Mouse (Mus musculus): ENCODE data around the gene Skp2. TPM values are rescaled to one million over a fixed set of nuclear protein-coding genes. Genes with fewer than 3 reads are reported as not detected.

The Skp2 gene
- polyA plus RNA-seq, 1 experiment from 2014 or later, result 121 TPM

DNA sequence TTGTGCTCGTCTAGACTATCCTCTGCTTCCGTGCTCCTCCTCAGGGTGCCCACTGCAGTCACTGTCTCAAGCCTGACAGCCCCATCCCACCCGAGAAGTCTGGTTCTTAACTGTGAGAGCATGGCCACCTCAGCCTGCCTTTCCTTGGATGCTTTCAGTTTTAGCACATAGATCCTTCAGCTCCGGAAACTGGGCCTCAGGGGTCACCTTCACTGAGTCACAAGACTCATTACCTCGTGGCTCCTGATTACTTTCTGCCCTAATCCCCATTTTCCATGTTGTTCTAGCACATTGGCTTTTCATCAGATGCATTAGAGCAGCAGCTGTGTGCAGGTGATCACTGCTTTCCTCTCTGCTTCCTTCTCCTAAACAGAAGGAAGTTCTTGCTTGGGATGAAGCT, 67.8 kb downstream of the Skp2 start:
- Histone ChIP-seq H3K27me3 (ENCODE audit: control insufficient read depth, insufficient read depth, low read length) (no peaks in the 10 kb centered on the region), H3K9ac (ENCODE audit: low read length) (no peak overlapping the region), H3K4me1 (ENCODE audit: control insufficient read depth, insufficient read depth, low read length) (peaks cover 4% of the 10 kb centered on the region), H3K4me3 (ENCODE audit: low read depth, low read length) (no peak overlapping the region), H3K4me2 (no peak overlapping the region), H3K27ac (ENCODE audit: low read depth, low read length) (no peak overlapping the region), H3K9me3 (ENCODE audit: control insufficient read depth, low read length) (no peaks in the 10 kb centered on the region), H3K36me3 (ENCODE audit: control insufficient read depth, insufficient read depth, low read length) (no peaks in the 10 kb centered on the region)
- ATAC-seq (ENCODE audit: low FRiP score), result no peak
- no peak for DNase-seq (ENCODE audit: low spot score, missing footprints)
- 76% methylated on average over 5 of the region's 5 CpGs for WGBS

DNA sequence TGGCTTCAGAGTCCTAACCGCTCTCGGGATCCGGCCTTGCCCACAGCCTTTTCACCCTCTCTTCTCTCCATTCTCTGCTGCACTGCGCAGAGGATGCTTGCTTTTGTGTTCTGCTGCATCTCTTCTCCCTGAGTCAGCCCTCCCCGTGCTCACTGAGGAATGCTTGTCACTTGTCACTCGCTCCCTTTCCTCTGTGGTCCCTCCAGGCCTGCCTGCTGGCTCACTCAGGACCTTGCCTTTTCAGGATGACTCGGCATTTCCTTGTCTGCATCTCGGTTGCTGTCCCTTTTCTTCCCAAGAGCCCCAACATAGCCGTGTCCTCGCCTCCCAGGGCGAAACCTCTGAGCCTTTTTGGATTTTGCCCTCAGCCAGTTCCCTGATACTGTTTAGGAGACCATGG, 68.4 kb downstream of the Skp2 start:
- Histone ChIP-seq H3K4me2 (no peak overlapping the region), H3K27ac (ENCODE audit: low read depth, low read length) (no peak overlapping the region), H3K9ac (ENCODE audit: low read length) (no peak overlapping the region), H3K27me3 (ENCODE audit: control insufficient read depth, insufficient read depth, low read length) (no peaks in the 10 kb centered on the region), H3K36me3 (ENCODE audit: control insufficient read depth, insufficient read depth, low read length) (no peaks in the 10 kb centered on the region), H3K4me1 (ENCODE audit: control insufficient read depth, insufficient read depth, low read length) (peaks cover 4% of the 10 kb centered on the region), H3K9me3 (ENCODE audit: control insufficient read depth, low read length) (no peaks in the 10 kb centered on the region), H3K4me3 (ENCODE audit: low read depth, low read length) (no peak overlapping the region)
- ATAC-seq (ENCODE audit: low FRiP score) (peak; percentile 72), DNase-seq (ENCODE audit: low spot score, missing footprints) (peak; percentile 85)
- WGBS, result 54% methylated on average over 11 of the region's 11 CpGs

GRCm38 (mm10) chr15:9082753-9083152, 72.5 kb downstream of the Skp2 start:
- no peaks in the 10 kb centered on the region for H3K27me3 ChIP-seq (ENCODE audit: control insufficient read depth, insufficient read depth, low read length)
- 91% methylated on average over 9 of the region's 9 CpGs for WGBS
- H3K4me1 ChIP-seq (ENCODE audit: control insufficient read depth, insufficient read depth, low read length), result peaks cover 8% of the 10 kb centered on the region
- no peaks in the 10 kb centered on the region for H3K9me3 ChIP-seq (ENCODE audit: control insufficient read depth, low read length)
- no peak overlapping the region for H3K4me2 ChIP-seq
- ATAC-seq (ENCODE audit: low FRiP score) (no peak), DNase-seq (ENCODE audit: low spot score, missing footprints) (no peak)
- H3K4me3 ChIP-seq (ENCODE audit: low read depth, low read length), result no peak overlapping the region
- H3K27ac ChIP-seq (ENCODE audit: low read depth, low read length), result no peak overlapping the region
- H3K36me3 ChIP-seq (ENCODE audit: control insufficient read depth, insufficient read depth, low read length), result no peaks in the 10 kb centered on the region
- no peak overlapping the region for H3K9ac ChIP-seq (ENCODE audit: low read length)

- Histone ChIP-seq H3K9ac (ENCODE audit: low read length) (no peak overlapping the region), H3K27ac (ENCODE audit: low read depth, low read length) (no peak overlapping the region), H3K27me3 (ENCODE audit: control insufficient read depth, insufficient read depth, low read length) (no peaks in the 10 kb centered on the region), H3K36me3 (ENCODE audit: control insufficient read depth, insufficient read depth, low read length) (no peaks in the 10 kb centered on the region), H3K4me1 (ENCODE audit: control insufficient read depth, insufficient read depth, low read length) (peaks cover 8% of the 10 kb centered on the region), H3K4me3 (ENCODE audit: low read depth, low read length) (no peak overlapping the region), H3K4me2 (no peak overlapping the region), H3K9me3 (ENCODE audit: control insufficient read depth, low read length) (no peaks in the 10 kb centered on the region)
- DNase-seq (ENCODE audit: low spot score, missing footprints), result no peak
- ATAC-seq (ENCODE audit: low FRiP score), result no peak
- WGBS, result 77% methylated on average over 3 of the region's 3 CpGs
Measured at GRCm38 (mm10) chr15:9081294-9081693, 73.9 kb downstream of the Skp2 start.

- Histone ChIP-seq H3K4me2 (no peak overlapping the region), H3K27ac (ENCODE audit: low read depth, low read length) (no peak overlapping the region), H3K9ac (ENCODE audit: low read length) (no peak overlapping the region), H3K4me3 (ENCODE audit: low read depth, low read length) (no peak overlapping the region), H3K4me1 (ENCODE audit: control insufficient read depth, insufficient read depth, low read length) (peaks cover 8% of the 10 kb centered on the region), H3K36me3 (ENCODE audit: control insufficient read depth, insufficient read depth, low read length) (no peaks in the 10 kb centered on the region), H3K27me3 (ENCODE audit: control insufficient read depth, insufficient read depth, low read length) (no peaks in the 10 kb centered on the region), H3K9me3 (ENCODE audit: control insufficient read depth, low read length) (no peaks in the 10 kb centered on the region)
- DNase-seq (ENCODE audit: low spot score, missing footprints) (no peak), ATAC-seq (ENCODE audit: low FRiP score) (no peak)
- 59% methylated on average over 4 of the region's 4 CpGs for WGBS
Measured at GRCm38 (mm10) chr15:9080206-9080605, 75.0 kb downstream of the Skp2 start.

DNA sequence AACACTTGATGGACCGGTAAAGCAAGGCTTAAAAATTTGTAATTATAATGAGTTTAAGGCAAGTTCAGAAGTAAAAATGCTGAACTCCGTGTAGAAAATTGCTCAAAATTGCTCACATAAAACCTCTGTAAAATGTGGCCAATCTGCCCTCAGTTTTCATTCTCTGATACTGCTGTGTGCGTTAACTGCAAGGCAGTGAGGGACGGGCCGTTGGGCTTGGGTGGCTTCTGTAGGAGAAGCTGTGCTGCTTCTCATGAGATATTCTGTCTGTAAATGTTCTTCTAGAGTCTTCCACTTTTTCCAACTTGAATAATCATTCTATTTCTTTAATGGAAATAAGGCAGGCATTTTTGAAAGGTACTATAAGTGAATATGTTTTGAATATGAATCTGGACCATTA, 75.6 kb downstream of the Skp2 start:
- H3K9me3 ChIP-seq (ENCODE audit: control insufficient read depth, low read length), result no peaks in the 10 kb centered on the region
- H3K27me3 ChIP-seq (ENCODE audit: control insufficient read depth, insufficient read depth, low read length), result no peaks in the 10 kb centered on the region
- no peak overlapping the region for H3K4me2 ChIP-seq
- 49% methylated on average over 5 of the region's 5 CpGs for WGBS
- no peak overlapping the region for H3K27ac ChIP-seq (ENCODE audit: low read depth, low read length)
- no peak overlapping the region for H3K9ac ChIP-seq (ENCODE audit: low read length)
- ATAC-seq (ENCODE audit: low FRiP score) (no peak), DNase-seq (ENCODE audit: low spot score, missing footprints) (no peak)
- H3K4me3 ChIP-seq (ENCODE audit: low read depth, low read length), result no peak overlapping the region
- H3K4me1 ChIP-seq (ENCODE audit: control insufficient read depth, insufficient read depth, low read length), result peaks cover 13% of the 10 kb centered on the region
- H3K36me3 ChIP-seq (ENCODE audit: control insufficient read depth, insufficient read depth, low read length), result no peaks in the 10 kb centered on the region

- H3K4me2 ChIP-seq, result no peak overlapping the region
- H3K27ac ChIP-seq (ENCODE audit: low read depth, low read length), result no peak overlapping the region
- no peaks in the 10 kb centered on the region for H3K27me3 ChIP-seq (ENCODE audit: control insufficient read depth, insufficient read depth, low read length)
- DNase-seq (ENCODE audit: low spot score, missing footprints) (no peak), ATAC-seq (ENCODE audit: low FRiP score) (0 out of 2 replicates have a peak, but pooled peaks have one; percentile 26)
- H3K4me1 ChIP-seq (ENCODE audit: control insufficient read depth, insufficient read depth, low read length), result peaks cover 15% of the 10 kb centered on the region
- no peak overlapping the region for H3K4me3 ChIP-seq (ENCODE audit: low read depth, low read length)
- no peak overlapping the region for H3K9ac ChIP-seq (ENCODE audit: low read length)
- 77% methylated on average over 12 of the region's 12 CpGs for WGBS
- H3K9me3 ChIP-seq (ENCODE audit: control insufficient read depth, low read length), result no peaks in the 10 kb centered on the region
- no peaks in the 10 kb centered on the region for H3K36me3 ChIP-seq (ENCODE audit: control insufficient read depth, insufficient read depth, low read length)
Measured at GRCm38 (mm10) chr15:9078481-9079300, 76.5 kb downstream of the Skp2 start.

- no peak overlapping the region for H3K4me2 ChIP-seq
- no peaks in the 10 kb centered on the region for H3K9me3 ChIP-seq (ENCODE audit: control insufficient read depth, low read length)
- H3K4me3 ChIP-seq (ENCODE audit: low read depth, low read length), result no peak overlapping the region
- WGBS, result 75% methylated on average over 14 of the region's 14 CpGs
- H3K27me3 ChIP-seq (ENCODE audit: control insufficient read depth, insufficient read depth, low read length), result no peaks in the 10 kb centered on the region
- H3K9ac ChIP-seq (ENCODE audit: low read length), result no peak overlapping the region
- H3K36me3 ChIP-seq (ENCODE audit: control insufficient read depth, insufficient read depth, low read length), result no peaks in the 10 kb centered on the region
- peaks cover 32% of the 10 kb centered on the region for H3K4me1 ChIP-seq (ENCODE audit: control insufficient read depth, insufficient read depth, low read length)
- ATAC-seq (ENCODE audit: low FRiP score) (no peak), DNase-seq (ENCODE audit: low spot score, missing footprints) (no peak)
- H3K27ac ChIP-seq (ENCODE audit: low read depth, low read length), result no peak overlapping the region
Measured at GRCm38 (mm10) chr15:9075608-9076200, 79.5 kb downstream of the Skp2 start.

DNA sequence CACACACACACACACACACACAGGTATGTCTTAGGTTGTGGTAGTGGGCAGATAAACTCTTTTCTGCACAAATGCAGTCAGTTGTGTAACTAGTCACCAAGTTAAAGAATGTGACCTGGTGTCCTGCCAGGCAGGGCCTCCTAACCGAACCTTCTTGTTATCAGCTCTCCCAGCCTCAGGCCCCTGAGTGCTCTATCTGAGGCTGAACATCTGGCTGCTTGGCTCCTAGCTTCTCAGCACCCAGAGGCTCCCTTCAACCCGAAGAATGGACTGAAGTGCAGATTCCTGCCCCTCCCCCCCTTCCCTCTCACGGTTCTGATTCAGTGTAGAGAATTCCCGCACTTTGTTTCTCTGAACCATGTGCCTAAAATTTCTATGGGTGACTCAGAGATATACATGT, 80.6 kb downstream of the Skp2 start:
- Histone ChIP-seq H3K9ac (ENCODE audit: low read length) (no peak overlapping the region), H3K27ac (ENCODE audit: low read depth, low read length) (no peak overlapping the region), H3K36me3 (ENCODE audit: control insufficient read depth, insufficient read depth, low read length) (no peaks in the 10 kb centered on the region), H3K4me1 (ENCODE audit: control insufficient read depth, insufficient read depth, low read length) (peaks cover 39% of the 10 kb centered on the region), H3K4me2 (no peak overlapping the region), H3K4me3 (ENCODE audit: low read depth, low read length) (no peak overlapping the region), H3K9me3 (ENCODE audit: control insufficient read depth, low read length) (no peaks in the 10 kb centered on the region), H3K27me3 (ENCODE audit: control insufficient read depth, insufficient read depth, low read length) (no peaks in the 10 kb centered on the region)
- 20% methylated on average over 4 of the region's 4 CpGs for WGBS
- ATAC-seq (ENCODE audit: low FRiP score) (no peak), DNase-seq (ENCODE audit: low spot score, missing footprints) (no peak)

Data from midbrain, embryonic 11.5 days (tissue).